Mouse (Mus musculus) MEL (cell line): ENCODE measurements around the gene Prkag2. TPM values are rescaled to one million over a fixed set of nuclear protein-coding genes. Genes with fewer than 3 reads are reported as not detected.

Experiments
- DNase-seq: peaks from one replicate; pipeline ENCODE4 v3.0.0; 2011; ENCODE audit warnings: low read depth, low spot score
- H3K27ac ChIP-seq: 2 replicates; pipeline ENCODE4 v1.5.1; 2012; ENCODE audit warnings: low read depth, mild to moderate bottlenecking, control low read depth, low read length, moderate library complexity; ENCODE audit not compliant: control insufficient read depth
- H3K27me3 ChIP-seq, 2 experiments: fragments of 150-350 bp in 1 of 2; sonication (generic) in 1 of 2; 2 replicates each; pipeline ENCODE4 v1.6.1; 2012; ENCODE audit warnings: low read length in 2 of 2, mild to moderate bottlenecking in 2 of 2, improper control_type of control experiment in 1 of 2, moderate library complexity in 1 of 2; ENCODE audit not compliant: insufficient read depth in 2 of 2, control insufficient read depth in 1 of 2
- H3K36me3 ChIP-seq, 2 experiments: 2 replicates each; pipeline ENCODE4 v1.6.1; 2012 to 2014; ENCODE audit warnings: low read length in 2 of 2, improper control_type of control experiment in 1 of 2, inconsistent platforms in 1 of 2, mild to moderate bottlenecking in 1 of 2; ENCODE audit not compliant: insufficient read depth in 2 of 2, control insufficient read depth in 1 of 2
- H3K4me1 ChIP-seq, 2 experiments: fragments of 150-350 bp in 1 of 2; sonication (generic) in 1 of 2; 2 replicates each; pipeline ENCODE4 v1.6.1; 2012; ENCODE audit warnings: low read length in 2 of 2, improper control_type of control experiment in 1 of 2, mild to moderate bottlenecking in 1 of 2; ENCODE audit not compliant: insufficient read depth in 2 of 2, control insufficient read depth in 1 of 2
- H3K4me3 ChIP-seq, 2 experiments: fragments of 150-350 bp in 1 of 2; sonication (generic) in 1 of 2; 2 replicates each; pipeline ENCODE4 v1.5.1; 2012; ENCODE audit warnings: low read depth in 2 of 2, low read length in 2 of 2, mild to moderate bottlenecking in 2 of 2, moderate library complexity in 2 of 2, control low read depth in 1 of 2, improper control_type of control experiment in 1 of 2; ENCODE audit not compliant: control insufficient read depth in 1 of 2, insufficient read depth in 1 of 2
- H3K79me2 ChIP-seq: 2 replicates; pipeline ENCODE4 v1.6.1; 2012; ENCODE audit warnings: mild to moderate bottlenecking, low read length, moderate library complexity; ENCODE audit not compliant: control insufficient read depth, poor library complexity, insufficient read depth
- H3K9ac ChIP-seq: 2 replicates; pipeline ENCODE4 v1.6.1; 2012; ENCODE audit warnings: low read depth, mild to moderate bottlenecking, control low read depth, low read length, moderate library complexity; ENCODE audit not compliant: control insufficient read depth, poor library complexity, severe bottlenecking
- H3K9me3 ChIP-seq: fragments of 150-350 bp; sonication (generic); replicated peaks from 2 replicates; pipeline ENCODE4 v1.6.1; 2012; ENCODE audit warnings: mild to moderate bottlenecking, low read length, improper control_type of control experiment, moderate library complexity; ENCODE audit not compliant: insufficient read depth
- BHLHE40 ChIP-seq: IDR thresholded peaks from 2 replicates; pipeline ENCODE4 v1.6.1; 2012; ENCODE audit warnings: low read depth, mild to moderate bottlenecking, inconsistent platforms, low read length, improper control_type of control experiment, borderline replicate concordance
- CHD1 ChIP-seq: IDR thresholded peaks from 2 replicates; pipeline ENCODE4 v1.6.1; 2012; ENCODE audit warnings: low read depth, mild to moderate bottlenecking, inconsistent platforms, low read length, improper control_type of control experiment
- CHD2 ChIP-seq: IDR thresholded peaks from 2 replicates; pipeline ENCODE4 v1.6.1; 2011; ENCODE audit warnings: low read length, improper control_type of control experiment
- CTCF ChIP-seq, 3 experiments: IDR thresholded peaks in 2 of 3; conservative IDR thresholded peaks in 1 of 3; 2 replicates each; pipeline ENCODE4 v1.5.1; 2011 to 2012; ENCODE audit warnings: low read length in 3 of 3, low read depth in 2 of 3, mild to moderate bottlenecking in 2 of 3, improper control_type of control experiment in 1 of 3, inconsistent platforms in 1 of 3, mixed read lengths in 1 of 3, moderate library complexity in 1 of 3; ENCODE audit not compliant: control insufficient read depth in 1 of 3, insufficient read depth in 1 of 3, poor library complexity in 1 of 3, severe bottlenecking in 1 of 3
- ELF1 ChIP-seq: IDR thresholded peaks from 2 replicates; pipeline ENCODE4 v1.6.1; 2014; ENCODE audit warnings: low read depth, mild to moderate bottlenecking, inconsistent platforms, low read length, improper control_type of control experiment, moderate library complexity
- EP300 ChIP-seq, 2 experiments: IDR thresholded peaks; 2 replicates each; pipeline ENCODE4 v1.6.1; 2011; ENCODE audit warnings: improper control_type of control experiment in 2 of 2, low read length in 2 of 2, low read depth in 1 of 2, mild to moderate bottlenecking in 1 of 2
- GABPA ChIP-seq: IDR thresholded peaks from 2 replicates; pipeline ENCODE4 v1.6.1; 2012; ENCODE audit warnings: low read depth, mild to moderate bottlenecking, inconsistent platforms, low read length, improper control_type of control experiment, moderate library complexity
- GATA1 ChIP-seq: IDR thresholded peaks from 2 replicates; pipeline ENCODE4 v1.6.1; 2011; ENCODE audit warnings: low read depth, low read length, improper control_type of control experiment
- JUND ChIP-seq: IDR thresholded peaks from 2 replicates; pipeline ENCODE4 v1.6.1; 2011; ENCODE audit warnings: low read depth, mild to moderate bottlenecking, improper control_type of control experiment, low read length
- KAT2A ChIP-seq: conservative IDR thresholded peaks from 2 replicates; pipeline ENCODE4 v1.6.1; 2012; ENCODE audit warnings: low read depth, low read length, improper control_type of control experiment, inconsistent platforms
- MAFK ChIP-seq: IDR thresholded peaks from 2 replicates; pipeline ENCODE4 v1.6.1; 2011; ENCODE audit warnings: low read depth, mild to moderate bottlenecking, low read length, improper control_type of control experiment, borderline replicate concordance
- MAX ChIP-seq: IDR thresholded peaks from 2 replicates; pipeline ENCODE4 v1.6.1; 2011; ENCODE audit warnings: low read length, improper control_type of control experiment
- MAZ ChIP-seq: IDR thresholded peaks from 2 replicates; pipeline ENCODE4 v1.6.1; 2012; ENCODE audit warnings: low read depth, mild to moderate bottlenecking, inconsistent platforms, low read length, improper control_type of control experiment
- MEF2A ChIP-seq: IDR thresholded peaks from 2 replicates; pipeline ENCODE4 v1.6.1; 2014; ENCODE audit warnings: low read depth, mild to moderate bottlenecking, inconsistent platforms, low read length, improper control_type of control experiment; ENCODE audit not compliant: poor library complexity, insufficient replicate concordance, severe bottlenecking; ENCODE audit errors: extremely low read depth
- MXI1 ChIP-seq: IDR thresholded peaks from 2 replicates; pipeline ENCODE4 v1.6.1; 2011; ENCODE audit warnings: mild to moderate bottlenecking, low read depth, low read length, improper control_type of control experiment
- NRF1 ChIP-seq: IDR thresholded peaks from 2 replicates; pipeline ENCODE4 v1.6.1; 2014; ENCODE audit warnings: low read depth, mild to moderate bottlenecking, inconsistent platforms, low read length, improper control_type of control experiment, moderate library complexity; ENCODE audit not compliant: poor library complexity, insufficient read depth, severe bottlenecking
- POLR2AphosphoS2 ChIP-seq: IDR thresholded peaks from 2 replicates; pipeline ENCODE4 v1.6.1; 2011; ENCODE audit warnings: low read length, improper control_type of control experiment
- POLR2AphosphoS5 ChIP-seq: IDR thresholded peaks from 2 replicates; pipeline ENCODE4 v1.6.1; 2012; ENCODE audit warnings: low read depth, borderline replicate concordance, mild to moderate bottlenecking, inconsistent platforms, low read length, moderate library complexity, mixed read lengths
- RCOR1 ChIP-seq: IDR thresholded peaks from 2 replicates; pipeline ENCODE4 v1.6.1; 2012; ENCODE audit warnings: low read depth, mild to moderate bottlenecking, inconsistent platforms, low read length, improper control_type of control experiment
- SIN3A ChIP-seq: IDR thresholded peaks from 2 replicates; pipeline ENCODE4 v1.6.1; 2012; ENCODE audit warnings: low read length, improper control_type of control experiment, inconsistent platforms
- SMC3 ChIP-seq: IDR thresholded peaks from 2 replicates; pipeline ENCODE4 v1.6.1; 2011; ENCODE audit warnings: low read depth, low read length, improper control_type of control experiment
- TAL1 ChIP-seq: IDR thresholded peaks from 2 replicates; pipeline ENCODE4 v1.6.1; 2012; ENCODE audit warnings: mild to moderate bottlenecking, inconsistent platforms, low read length, moderate library complexity, mixed read lengths
- TBP ChIP-seq: IDR thresholded peaks from 2 replicates; pipeline ENCODE4 v1.8.0; 2011; ENCODE audit warnings: low read depth, low read length, improper control_type of control experiment
- USF1 ChIP-seq: IDR thresholded peaks from 2 replicates; pipeline ENCODE4 v1.6.1; 2014; ENCODE audit warnings: low read depth, mild to moderate bottlenecking, inconsistent platforms, low read length, improper control_type of control experiment, moderate library complexity
- ZC3H11A ChIP-seq: IDR thresholded peaks from 2 replicates; pipeline ENCODE4 v1.6.1; 2012; ENCODE audit warnings: low read depth, mild to moderate bottlenecking, inconsistent platforms, low read length, improper control_type of control experiment
- polyA plus RNA-seq, 2 experiments: library from polyadenylated mRNA; stranded (reverse) in 1 of 2; unstranded in 1 of 2; fragments of >175 nt in 1 of 2; fragments of >200 nt in 1 of 2; gene quantifications; 2 replicates each; pipeline versions ENCODE4 v1.2.1 to v1.2.4; 2012; ENCODE audit warnings: low replicate concordance in 2 of 2, low read depth in 1 of 2; ENCODE audit not compliant: insufficient read length in 2 of 2, insufficient read depth in 1 of 2, missing spikeins in 1 of 2
- total RNA-seq: library from RNA; depleted of rRNA; stranded (reverse); fragments of 300-350 nt; gene quantifications from 2 replicates; pipeline ENCODE4 v1.2.3, GENCODE M21; 2012

The Prkag2 gene
- total and polyA plus RNA-seq, 3 experiments = 8.0 to 27.9 TPM; not detected in 1

GRCm38 (mm10) chr5:25080438-25080945, 19.9 kb downstream of the Prkag2 start:
- H3K27me3 ChIP-seq = no peaks in the 10 kb centered on the region
- H3K36me3 ChIP-seq = peaks cover 0 to 17% of the 10 kb centered on the region in 2 experiments; a peak in 2 of 4 replicates
- TF ChIP-seq SMC3 (no peak), GATA1 (no peak), BHLHE40 (no peak), RCOR1 (no peak), USF1 (no peak), CHD2 (no peak), POLR2AphosphoS5 (no peak), ELF1 (no peak), MAZ (no peak), MXI1 (no peak), ZC3H11A (no peak), TBP (no peak), CHD1 (no peak), MAX (no peak), KAT2A (no peak), MEF2A (no peak), JUND (no peak), TAL1 (no peak), POLR2AphosphoS2 (no peak), GABPA (no peak)
- no peaks in the 10 kb centered on the region for H3K9me3 ChIP-seq
- no peaks in the 10 kb centered on the region for H3K79me2 ChIP-seq
- no peak overlapping the region for H3K27ac ChIP-seq
- no peak overlapping the region for H3K4me3 ChIP-seq
- no peak for DNase-seq
- H3K4me1 ChIP-seq = peaks cover 8 to 24% of the 10 kb centered on the region in 2 experiments
- H3K9ac ChIP-seq = no peak overlapping the region

GRCm38 (mm10) chr5:25079766-25080265, 20.6 kb downstream of the Prkag2 start:
- Histone ChIP-seq H3K4me3 (no peak overlapping the region), H3K9ac (no peak overlapping the region)

More at GRCm38 (mm10) chr5:25079766-25080265, 20.6 kb downstream of the Prkag2 start:
- Histone ChIP-seq H3K27me3 (no peaks in the 10 kb centered on the region), H3K9me3 (no peaks in the 10 kb centered on the region), H3K36me3 (peaks cover 0 to 17% of the 10 kb centered on the region in 2 experiments; a peak in 2 of 4 replicates), H3K4me1 (peaks cover 8 to 24% of the 10 kb centered on the region in 2 experiments), H3K79me2 (no peaks in the 10 kb centered on the region), H3K27ac (no peak overlapping the region)
- no peak for DNase-seq
- TF ChIP-seq POLR2AphosphoS2 = no peak
- no peak for TF ChIP-seq NRF1
- TF ChIP-seq TBP = no peak
- TF ChIP-seq EP300 (IDR thresholded peaks at IDR 0.05; ENCODE audit: low read depth in 1 of 2, low read length in 2 of 2) = no peak
- no peak for TF ChIP-seq SIN3A
- TF ChIP-seq MAFK = no peak
- no peak for TF ChIP-seq MEF2A
- TF ChIP-seq USF1 = no peak
- TF ChIP-seq ZC3H11A = no peak
- no peak for TF ChIP-seq CTCF (IDR thresholded peaks at IDR 0.05 in 2 of 3, conservative IDR thresholded peaks at IDR 0.05 in 1 of 3; ENCODE audit: control insufficient read depth in 1 of 3, insufficient read depth in 1 of 3, low read depth in 2 of 3, low read length in 3 of 3, poor library complexity in 1 of 3, severe bottlenecking in 1 of 3)
- no peak for TF ChIP-seq GATA1
- no peak for TF ChIP-seq CHD1
- TF ChIP-seq KAT2A = no peak
